Mouse (Mus musculus) bone marrow, adult 2 months (tissue): ENCODE measurements at regions not wholly inside any gene's neighbourhood (a gene's known extent, or its start where the extent isn't known, plus 50 kb on each side); places are given as distances from the start of the nearest gene placed in this dataset.

ENCODE experiments used
- H3K27ac ChIP-seq: fragments of 200-500 bp; 2 replicates; pipeline ENCODE4 v1.5.1; 2012; ENCODE audit warnings: low read depth, mild to moderate bottlenecking, control low read depth, inconsistent platforms, low read length; ENCODE audit not compliant: control insufficient read depth, poor library complexity, insufficient read depth
- H3K4me1 ChIP-seq: fragments of 200-500 bp; 2 replicates; pipeline ENCODE4 v1.6.1; 2011; ENCODE audit warnings: low read length; ENCODE audit not compliant: control insufficient read depth, insufficient read depth
- H3K4me3 ChIP-seq: fragments of 200-500 bp; replicated peaks from 2 replicates; pipeline ENCODE3; 2011; ENCODE audit warnings: mild to moderate bottlenecking, low read depth, low read length, control low read depth; ENCODE audit not compliant: control insufficient read depth
- CTCF ChIP-seq: fragments of 200-500 bp; IDR thresholded peaks from 2 replicates; pipeline ENCODE4 v1.5.1; 2011; ENCODE audit warnings: low read length, control low read depth; ENCODE audit not compliant: control insufficient read depth, insufficient read depth
- POLR2A ChIP-seq: fragments of 200-500 bp; IDR thresholded peaks from 2 replicates; pipeline ENCODE4 v1.6.1; 2011; ENCODE audit warnings: low read depth, mild to moderate bottlenecking, control low read depth, low read length, borderline replicate concordance; ENCODE audit not compliant: control insufficient read depth
- WGBS: fragments of 180-500 bp; shearing (Covaris S2); methylation state at CpG from one replicate; pipeline ENCODE4 v1.1.7; 2018; 5-methylcytosine and 5-hydroxymethylcytosine counted together

GRCm38 (mm10) chr14:76660906-76661305 is 104.2 kb upstream of the Serp2 start:
- TF ChIP-seq POLR2A (no peak), CTCF (no peak)
- Histone ChIP-seq H3K4me1 (no peaks in the 10 kb centered on the region; the same call in 1 of the 2 replicates), H3K4me3 (no peak overlapping the region), H3K27ac (no peak overlapping the region)
- 74% methylated on average over 2 of the region's 2 CpGs for WGBS

DNA sequence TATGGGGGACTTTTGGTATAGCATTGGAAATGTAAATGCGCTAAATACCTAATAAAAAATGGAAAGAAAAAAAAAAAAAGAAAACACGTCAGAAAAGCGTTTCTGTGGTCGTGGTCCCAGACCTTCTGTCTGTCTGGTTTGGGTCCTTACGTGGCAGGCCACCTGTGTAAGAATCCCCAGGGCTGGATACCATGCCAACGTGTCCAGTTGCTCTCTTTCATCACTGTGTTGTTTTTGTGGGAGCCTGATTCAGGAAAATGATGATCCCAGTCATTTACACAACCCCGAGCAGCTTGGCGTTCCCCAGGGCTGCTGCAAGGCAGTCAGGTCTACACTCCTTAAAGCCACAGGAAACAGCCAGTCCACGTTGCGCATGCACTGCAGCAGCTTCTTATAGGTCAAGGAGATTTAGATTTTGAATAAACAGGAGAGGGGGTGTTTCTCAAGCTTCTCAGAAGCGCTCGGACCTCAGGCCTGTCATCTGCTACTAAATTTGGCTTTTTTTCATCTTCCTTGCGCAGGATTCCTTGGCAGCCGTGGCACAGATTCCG is 102.3 kb upstream of the Serp2 start:
- TF ChIP-seq POLR2A = no peak
- no peak for TF ChIP-seq CTCF
- 46% methylated on average over 15 of the region's 15 CpGs for WGBS
- no peak overlapping the region for H3K27ac ChIP-seq
- H3K4me3 ChIP-seq = no peak overlapping the region
- H3K4me1 ChIP-seq = no peaks in the 10 kb centered on the region; the same call in 1 of the 2 replicates

GRCm38 (mm10) chr14:76657784-76658610 is 101.3 kb upstream of the Serp2 start:
- TF ChIP-seq POLR2A = no peak
- TF ChIP-seq CTCF = no peak

GRCm38 (mm10) chr14:76657375-76657774 is 100.7 kb upstream of the Serp2 start:
- WGBS = 39% methylated on average over 7 of the region's 7 CpGs
- no peak for TF ChIP-seq POLR2A
- TF ChIP-seq CTCF = no peak
- H3K27ac ChIP-seq = no peak overlapping the region
- H3K4me3 ChIP-seq = no peak overlapping the region
- no peaks in the 10 kb centered on the region for H3K4me1 ChIP-seq

More at GRCm38 (mm10) chr14:76657784-76658610, 101.3 kb upstream of the Serp2 start:
- H3K27ac ChIP-seq = no peak overlapping the region
- H3K4me3 ChIP-seq = no peak overlapping the region
- no peaks in the 10 kb centered on the region for H3K4me1 ChIP-seq
- WGBS = 29% methylated on average over 9 of the region's 9 CpGs

DNA sequence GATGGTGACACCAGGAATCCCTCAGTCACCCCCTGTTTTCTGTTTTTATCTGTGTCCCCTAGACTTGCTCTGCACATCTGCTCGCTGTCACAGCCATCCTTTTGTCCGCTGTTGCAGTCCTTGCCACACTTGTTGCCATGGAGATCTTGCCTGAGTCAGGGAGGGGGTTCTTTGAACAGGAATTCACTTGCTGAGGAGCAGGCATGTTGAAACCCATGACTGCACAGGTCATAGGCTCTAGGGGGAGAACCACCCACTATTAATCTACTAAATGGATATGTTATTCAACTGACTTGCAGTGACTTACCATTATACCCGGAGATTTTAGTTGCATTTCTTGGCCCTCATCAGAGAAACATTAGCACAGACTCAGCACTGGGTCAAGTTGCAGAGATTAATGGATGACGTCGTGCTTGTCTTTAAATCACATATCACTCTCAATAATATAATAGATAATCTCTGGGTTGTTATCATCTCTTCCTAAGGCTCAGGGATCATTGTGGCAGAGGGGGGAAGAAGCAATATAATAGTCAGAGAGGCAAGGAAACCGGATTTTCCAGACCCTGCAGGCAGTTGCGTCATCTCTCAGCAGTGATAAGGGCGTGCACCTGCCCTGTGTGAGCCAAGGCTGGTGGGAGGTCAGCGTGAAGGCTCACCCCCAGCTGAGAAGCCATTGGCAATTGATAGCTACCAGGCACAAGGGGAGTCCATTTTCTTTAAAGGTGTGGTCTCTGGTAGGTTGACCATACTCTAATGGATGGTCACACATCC is 95.9 kb upstream of the Serp2 start:
- Histone ChIP-seq H3K27ac (no peak overlapping the region), H3K4me1 (no peaks in the 10 kb centered on the region), H3K4me3 (no peak overlapping the region)
- WGBS = 77% methylated on average over 9 of the region's 9 CpGs
- no peak for TF ChIP-seq CTCF
- no peak for TF ChIP-seq POLR2A

DNA sequence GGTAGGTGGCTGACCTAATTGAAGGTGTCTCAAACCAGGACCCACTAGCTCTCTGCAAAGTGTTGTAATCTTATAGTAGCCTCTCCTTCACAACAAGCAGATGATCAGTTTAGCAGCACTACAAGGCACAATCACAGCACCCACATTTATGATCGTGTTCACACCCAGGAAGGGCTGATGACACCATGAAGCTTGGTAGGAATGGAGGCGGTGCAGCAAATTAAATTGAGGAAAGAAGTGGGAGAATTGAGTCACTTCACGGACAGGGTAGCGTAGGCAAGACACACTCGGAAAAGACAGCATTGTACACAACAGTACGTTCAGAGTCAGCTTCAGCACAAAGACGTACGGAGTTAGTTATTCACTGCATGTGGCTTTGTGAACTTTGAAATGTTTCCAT is 94.4 kb upstream of the Serp2 start:
- 88% methylated on average over 8 of the region's 8 CpGs for whole genome bisulfite sequencing
- Histone ChIP-seq H3K4me1 (no peaks in the 10 kb centered on the region), H3K27ac (no peak overlapping the region), H3K4me3 (no peak overlapping the region)
- TF ChIP-seq POLR2A (no peak), CTCF (no peak)

DNA sequence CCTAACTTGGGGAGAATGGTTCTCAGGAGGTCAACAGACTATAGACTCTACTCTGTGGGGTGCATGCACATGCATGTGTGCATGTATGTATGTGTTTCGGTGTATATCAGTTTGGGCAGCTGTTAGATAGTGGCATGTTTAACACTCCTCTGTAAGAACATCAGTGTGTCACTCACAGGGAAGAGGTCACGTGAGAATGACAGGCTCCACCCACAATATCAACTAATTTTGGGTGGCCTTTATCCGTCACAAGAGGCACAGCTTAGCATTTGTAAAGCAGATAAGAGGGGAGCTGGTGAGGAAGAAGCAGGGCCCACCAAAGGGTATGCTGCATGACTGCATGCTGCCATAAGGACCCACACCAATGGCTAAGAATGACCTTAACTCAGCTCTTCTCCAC is 93.2 kb upstream of the Serp2 start:
- TF ChIP-seq POLR2A (no peak), CTCF (no peak)
- Histone ChIP-seq H3K4me3 (no peak overlapping the region), H3K27ac (no peak overlapping the region), H3K4me1 (no peaks in the 10 kb centered on the region)
- 74% methylated on average over 3 of the region's 3 CpGs for WGBS

- H3K4me1 ChIP-seq = no peaks in the 10 kb centered on the region
- H3K27ac ChIP-seq = no peak overlapping the region
- no peak overlapping the region for H3K4me3 ChIP-seq
- 69% methylated on average over 3 of the region's 3 CpGs for WGBS
- TF ChIP-seq POLR2A (no peak), CTCF (no peak)
Observed at GRCm38 (mm10) chr14:76644716-76645115, 88.0 kb upstream of the Serp2 start.
